Mouse (Mus musculus) kidney, adult 2 months (tissue): ENCODE data around the gene Stag3.

ENCODE experiments used
- CTCF ChIP-seq: fragments of 200-500 bp; conservative IDR thresholded peaks from 2 replicates; pipeline ENCODE4 v1.5.1; 2011; ENCODE audit warnings: low read depth, mild to moderate bottlenecking, control low read depth, low read length, moderate library complexity, mixed read lengths; ENCODE audit not compliant: insufficient read depth, insufficient read length
- POLR2A ChIP-seq: fragments of 200-500 bp; IDR thresholded peaks from one replicate; pipeline ENCODE4 v1.6.1; 2011; ENCODE audit warnings: low read depth, low read length, control low read depth

- TF ChIP-seq CTCF (no peak), POLR2A (no peak)
Measured at GRCm38 (mm10) chr5:138279585-138280424, at the start of gene Stag3, which contains the start of the genes Gm43720 and Gpc2.
